Mouse (Mus musculus) cerebellum, postnatal 4 days (tissue): ENCODE measurements around the gene Hmga1.

Source experiments
- DNase-seq, 2 experiments: peaks; one replicate each; pipeline ENCODE4 v3.0.0; 2022; ENCODE audit warnings: low spot score in 2 of 2, mixed read lengths in 1 of 2

Hmga1 gene

GRCm38 (mm10) chr17:27588231-27588630, 31.9 kb downstream of the Hmga1 start:
- DNase-seq = no peak

GRCm38 (mm10) chr17:27591826-27592564, 35.7 kb downstream of the Hmga1 start:
- no peak for DNase-seq

GRCm38 (mm10) chr17:27592565-27592910, 36.2 kb downstream of the Hmga1 start:
- no peak for DNase-seq

GRCm38 (mm10) chr17:27595659-27596375, 39.5 kb downstream of the Hmga1 start:
- no peak for DNase-seq

GRCm38 (mm10) chr17:27596376-27597190, 40.3 kb downstream of the Hmga1 start:
- DNase-seq = no peak

- DNase-seq = no peak
Measured at GRCm38 (mm10) chr17:27600286-27600685, 44.0 kb downstream of the Hmga1 start.

GRCm38 (mm10) chr17:27600869-27601268, 44.6 kb downstream of the Hmga1 start:
- no peak for DNase-seq

GRCm38 (mm10) chr17:27603036-27603435, 46.7 kb downstream of the Hmga1 start:
- no peak for DNase-seq

- DNase-seq = no peak
Measured at GRCm38 (mm10) chr17:27603522-27604234, 47.4 kb downstream of the Hmga1 start.

- no peak for DNase-seq
Measured at GRCm38 (mm10) chr17:27609576-27609975, 53.3 kb downstream of the Hmga1 start.

GRCm38 (mm10) chr17:27610679-27611518, 54.6 kb downstream of the Hmga1 start:
- DNase-seq = no peak

DNA sequence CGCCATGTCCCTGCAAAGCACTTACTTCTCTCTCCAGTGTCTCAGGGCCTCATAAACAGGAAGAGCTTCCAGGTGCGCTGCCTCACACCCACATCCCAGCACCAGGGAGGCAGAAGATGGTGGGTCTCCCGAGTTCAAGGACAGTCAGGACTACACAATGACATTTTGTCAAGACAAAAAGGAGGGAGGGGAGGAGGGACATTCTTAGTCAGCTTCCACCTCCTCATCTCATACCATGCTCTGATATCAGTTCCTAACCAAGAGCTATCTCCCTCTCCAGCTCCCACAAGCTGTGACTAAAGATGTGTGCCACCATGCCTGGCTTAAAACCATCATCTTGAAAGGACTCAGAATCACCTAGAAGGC, 55.2 kb downstream of the Hmga1 start:
- DNase-seq = no peak

DNA sequence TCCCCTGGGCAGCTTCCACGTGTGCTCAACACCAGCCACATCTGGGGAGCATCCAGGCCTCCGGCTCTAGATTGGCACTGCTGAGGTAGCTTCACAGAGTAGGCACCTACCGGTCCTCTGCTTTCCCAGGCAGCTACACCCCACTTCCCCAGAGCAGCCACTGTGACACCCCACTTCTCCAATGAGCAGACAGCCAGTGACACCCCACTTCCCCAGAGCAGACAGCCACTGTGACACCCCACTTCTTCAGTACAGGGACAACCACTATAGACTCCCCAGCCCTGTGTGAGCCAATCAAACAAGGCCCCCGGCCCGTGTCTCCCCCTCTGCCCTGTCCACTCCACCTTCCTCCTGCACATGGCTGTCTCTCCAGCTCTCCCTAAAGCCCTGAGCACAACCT, 55.7 kb downstream of the Hmga1 start:
- DNase-seq = no peak

GRCm38 (mm10) chr17:27613016-27613415, 56.7 kb downstream of the Hmga1 start:
- no peak for DNase-seq
